Mouse (Mus musculus) CH12.LX (cell line): Measurements from ENCODE around the gene Chit1. TPM values are rescaled to one million over a fixed set of nuclear protein-coding genes. Genes with fewer than 3 reads are reported as not detected.

Experiments used
- DNase-seq: peaks from one replicate; pipeline ENCODE4 v3.0.0-alpha.2; 2013; ENCODE audit errors: extremely low read depth
- H3K27ac ChIP-seq: 2 replicates; pipeline ENCODE4 v1.5.1; 2012; ENCODE audit warnings: low read depth, mild to moderate bottlenecking, control low read depth, moderate library complexity; ENCODE audit not compliant: insufficient read depth
- H3K27me3 ChIP-seq: replicated peaks from 2 replicates; pipeline ENCODE3; 2012; ENCODE audit warnings: inconsistent platforms
- H3K36me3 ChIP-seq, 2 experiments: replicated peaks in 1 of 2; 2 replicates each; pipeline versions ENCODE3 to v1.6.1; 2012; ENCODE audit warnings: inconsistent platforms in 1 of 2, low read length in 1 of 2, mild to moderate bottlenecking in 1 of 2, mixed read lengths in 1 of 2, moderate library complexity in 1 of 2; ENCODE audit not compliant: control insufficient read depth in 1 of 2, insufficient read depth in 1 of 2
- H3K4me1 ChIP-seq, 2 experiments: 2 replicates each; pipeline ENCODE4 v1.6.1; 2012; ENCODE audit warnings: inconsistent platforms in 1 of 2, moderate library complexity in 1 of 2; ENCODE audit not compliant: insufficient read depth in 2 of 2, control insufficient read depth in 1 of 2
- H3K4me2 ChIP-seq: 2 replicates; pipeline ENCODE4 v1.6.1; 2012; ENCODE audit warnings: low read depth, mild to moderate bottlenecking, control low read depth; ENCODE audit not compliant: poor library complexity, insufficient read depth, severe bottlenecking
- H3K4me3 ChIP-seq, 3 experiments: fragments of 150-350 bp in 1 of 3; sonication (generic) in 1 of 3; replicated peaks in 1 of 3; 2 replicates each; pipeline versions ENCODE3 to v1.5.1; 2011 to 2012; ENCODE audit warnings: low read depth in 2 of 3, low read length in 2 of 3, mild to moderate bottlenecking in 2 of 3, moderate library complexity in 2 of 3, control low read depth in 1 of 3, improper control_type of control experiment in 1 of 3, inconsistent platforms in 1 of 3, mixed read lengths in 1 of 3; ENCODE audit not compliant: poor library complexity in 1 of 3
- H3K79me2 ChIP-seq: replicated peaks from 2 replicates; pipeline ENCODE4 v1.6.1; 2012; ENCODE audit warnings: mild to moderate bottlenecking, moderate library complexity; ENCODE audit not compliant: control insufficient read depth, poor library complexity, insufficient read depth, severe bottlenecking; ENCODE audit errors: extremely low read depth
- H3K9ac ChIP-seq: 2 replicates; pipeline ENCODE4 v1.6.1; 2012; ENCODE audit warnings: low read depth, mild to moderate bottlenecking, control low read depth, moderate library complexity; ENCODE audit not compliant: insufficient read depth
- H3K9me3 ChIP-seq: replicated peaks from 2 replicates; pipeline ENCODE3; 2012; ENCODE audit warnings: low read length, inconsistent platforms, mixed read lengths
- BHLHE40 ChIP-seq: IDR thresholded peaks from 2 replicates; pipeline ENCODE4 v1.6.1; 2011; ENCODE audit warnings: mild to moderate bottlenecking, low read depth, low read length, improper control_type of control experiment
- CHD1 ChIP-seq: IDR thresholded peaks from 2 replicates; pipeline ENCODE4 v1.6.1; 2012; ENCODE audit warnings: low read depth, low read length, improper control_type of control experiment, inconsistent platforms
- CHD2 ChIP-seq: IDR thresholded peaks from 2 replicates; pipeline ENCODE4 v1.6.1; 2011; ENCODE audit warnings: low read length, improper control_type of control experiment
- CTCF ChIP-seq, 2 experiments: IDR thresholded peaks in 1 of 2; conservative IDR thresholded peaks in 1 of 2; 2 replicates each; pipeline ENCODE4 v1.5.1; 2011 to 2012; ENCODE audit warnings: low read depth in 2 of 2, low read length in 2 of 2, improper control_type of control experiment in 1 of 2, inconsistent platforms in 1 of 2, mild to moderate bottlenecking in 1 of 2, moderate library complexity in 1 of 2
- ELF1 ChIP-seq: IDR thresholded peaks from 2 replicates; pipeline ENCODE4 v1.6.1; 2014; ENCODE audit warnings: low read depth, mild to moderate bottlenecking, inconsistent platforms, low read length, improper control_type of control experiment
- EP300 ChIP-seq: IDR thresholded peaks from 2 replicates; pipeline ENCODE4 v1.6.1; 2011; ENCODE audit warnings: low read length, improper control_type of control experiment
- ETS1 ChIP-seq: conservative IDR thresholded peaks from 2 replicates; pipeline ENCODE4 v1.6.1; 2012; ENCODE audit warnings: low read depth, mild to moderate bottlenecking, inconsistent platforms, low read length, improper control_type of control experiment, moderate library complexity
- GABPA ChIP-seq: IDR thresholded peaks from 2 replicates; pipeline ENCODE4 v1.6.1; 2012; ENCODE audit warnings: low read depth, low read length, improper control_type of control experiment, inconsistent platforms; ENCODE audit not compliant: insufficient replicate concordance
- IRF4 ChIP-seq: IDR thresholded peaks from 2 replicates; pipeline ENCODE4 v1.6.1; 2014; ENCODE audit warnings: low read depth, mild to moderate bottlenecking, inconsistent platforms, low read length, improper control_type of control experiment
- JUN ChIP-seq: IDR thresholded peaks from 2 replicates; pipeline ENCODE4 v1.6.1; 2011; ENCODE audit warnings: low read depth, mild to moderate bottlenecking, low read length, improper control_type of control experiment, moderate library complexity; ENCODE audit not compliant: insufficient read depth
- JUND ChIP-seq: conservative IDR thresholded peaks from 2 replicates; pipeline ENCODE4 v1.6.1; 2011; ENCODE audit warnings: low read depth, low read length, improper control_type of control experiment
- KAT2A ChIP-seq: IDR thresholded peaks from 2 replicates; pipeline ENCODE4 v1.6.1; 2012; ENCODE audit warnings: low read length, improper control_type of control experiment, inconsistent platforms; ENCODE audit not compliant: insufficient replicate concordance
- MAFK ChIP-seq: IDR thresholded peaks from 2 replicates; pipeline ENCODE4 v1.6.1; 2011; ENCODE audit warnings: low read length, improper control_type of control experiment; ENCODE audit not compliant: insufficient replicate concordance
- MAX ChIP-seq: IDR thresholded peaks from 2 replicates; pipeline ENCODE4 v1.6.1; 2011; ENCODE audit warnings: low read length, improper control_type of control experiment
- MAZ ChIP-seq: IDR thresholded peaks from 2 replicates; pipeline ENCODE4 v1.6.1; 2012; ENCODE audit warnings: low read depth, mild to moderate bottlenecking, inconsistent platforms, low read length, improper control_type of control experiment, moderate library complexity
- MXI1 ChIP-seq: IDR thresholded peaks from 2 replicates; pipeline ENCODE4 v1.6.1; 2011; ENCODE audit warnings: mild to moderate bottlenecking, low read depth, low read length, improper control_type of control experiment
- MYC ChIP-seq: IDR thresholded peaks from 2 replicates; pipeline ENCODE4 v1.6.1; 2011; ENCODE audit warnings: low read depth, mild to moderate bottlenecking, improper control_type of control experiment, low read length
- NRF1 ChIP-seq: IDR thresholded peaks from 2 replicates; pipeline ENCODE4 v1.6.1; 2014; ENCODE audit warnings: low read depth, mild to moderate bottlenecking, inconsistent platforms, low read length, improper control_type of control experiment, moderate library complexity
- PAX5 ChIP-seq: IDR thresholded peaks from 2 replicates; pipeline ENCODE4 v1.6.1; 2012; ENCODE audit warnings: low read length, inconsistent platforms, mixed read lengths
- POLR2A ChIP-seq: IDR thresholded peaks from 2 replicates; pipeline ENCODE4 v1.6.1; 2011; ENCODE audit warnings: low read depth, mild to moderate bottlenecking, improper control_type of control experiment, low read length
- POLR2AphosphoS2 ChIP-seq: IDR thresholded peaks from 2 replicates; pipeline ENCODE4 v1.6.1; 2011; ENCODE audit warnings: low read depth, low read length, improper control_type of control experiment
- RAD21 ChIP-seq: IDR thresholded peaks from 2 replicates; pipeline ENCODE4 v1.6.1; 2011; ENCODE audit warnings: low read depth, mild to moderate bottlenecking, low read length, improper control_type of control experiment, moderate library complexity
- RCOR1 ChIP-seq: conservative IDR thresholded peaks from 2 replicates; pipeline ENCODE4 v1.6.1; 2012; ENCODE audit warnings: low read depth, mild to moderate bottlenecking, inconsistent platforms, low read length, improper control_type of control experiment
- SIN3A ChIP-seq: IDR thresholded peaks from 2 replicates; pipeline ENCODE4 v1.6.1; 2012; ENCODE audit warnings: low read length, improper control_type of control experiment, inconsistent platforms
- SMC3 ChIP-seq: IDR thresholded peaks from 2 replicates; pipeline ENCODE4 v1.6.1; 2011; ENCODE audit warnings: low read depth, low read length, improper control_type of control experiment
- UBTF ChIP-seq: IDR thresholded peaks from 2 replicates; pipeline ENCODE4 v1.6.1; 2012; ENCODE audit warnings: low read depth, mild to moderate bottlenecking, inconsistent platforms, low read length, improper control_type of control experiment, moderate library complexity
- USF1 ChIP-seq: IDR thresholded peaks from 2 replicates; pipeline ENCODE4 v1.6.1; 2014; ENCODE audit warnings: low read depth, mild to moderate bottlenecking, inconsistent platforms, low read length, improper control_type of control experiment
- USF2 ChIP-seq: conservative IDR thresholded peaks from 2 replicates; pipeline ENCODE4 v1.6.1; 2011; ENCODE audit warnings: low read depth, low read length, improper control_type of control experiment
- ZMIZ1 ChIP-seq: IDR thresholded peaks from 2 replicates; pipeline ENCODE4 v1.6.1; 2012; ENCODE audit warnings: low read depth, mild to moderate bottlenecking, inconsistent platforms, low read length, improper control_type of control experiment
- ZNF384 ChIP-seq: IDR thresholded peaks from 2 replicates; pipeline ENCODE4 v1.6.1; 2012; ENCODE audit warnings: low read depth, low read length, improper control_type of control experiment, inconsistent platforms
- dilution Hi-C: fragments of 300-500 bp; cut with MboI; formaldehyde crosslinking; loops from 2 replicates; pipeline ENCODE4 v1.14.3; 2020; ENCODE audit warnings: low sequenced_read_pairs; ENCODE audit not compliant: extremely low pct_unique_long_range_greater_than_20kb, extremely low pct_ligation_motif_present
- in situ Hi-C: fragments of 300-500 bp; cut with MboI; formaldehyde crosslinking; loops from 3 replicates; pipeline ENCODE4 v1.14.3; 2019; ENCODE audit warnings: low sequenced_read_pairs, low pct_ligation_motif_present, low pct_unique_long_range_greater_than_20kb, mixed read lengths
- polyA plus RNA-seq: library from polyadenylated mRNA; unstranded; fragments of >175 nt; gene quantifications from 2 replicates; pipeline ENCODE4 v1.2.1, GENCODE M21; 2012; ENCODE audit warnings: low read depth; ENCODE audit not compliant: insufficient read length
- total RNA-seq, 2 experiments: library from RNA; depleted of rRNA; stranded (reverse); fragments of 300-350 nt in 1 of 2; fragments of >200 nt in 1 of 2; gene quantifications; 2 replicates each; pipeline ENCODE4 v1.2.3; 2012 to 2014

Gene Chit1
- 0.25 and 0.71 TPM in 2 replicates for total RNA-seq (2012; rRNA removed)
- total RNA-seq (2014; rRNA removed): 0.28 and 0.47 TPM in 2 replicates
- polyA plus RNA-seq: 0.18 and 0.36 TPM in 2 replicates

DNA sequence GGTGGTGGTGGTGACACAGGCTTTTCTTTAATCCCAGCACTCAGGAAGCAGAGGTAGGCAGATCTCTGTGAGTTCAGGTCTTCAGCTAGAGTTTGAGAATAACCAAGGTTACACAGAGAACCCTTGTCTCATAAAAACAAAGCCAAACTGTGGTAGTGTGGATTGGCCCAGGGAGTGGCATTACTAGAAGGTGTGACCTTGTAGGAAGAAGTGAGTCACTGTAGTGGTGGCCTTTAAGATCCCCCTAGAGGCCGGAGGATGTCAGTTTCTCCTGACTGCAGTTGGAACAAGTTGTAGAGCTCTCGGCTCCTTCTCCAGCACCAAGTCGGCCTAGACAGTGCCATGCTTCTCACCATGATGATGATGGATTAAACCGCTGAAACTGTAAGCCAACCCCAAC lies at the start of gene Chit1:
Chit1 (plus strand) TSS at position 264 of the 400 bp plus-strand sequence.
- dilution Hi-C loops: no loop called here
- TF ChIP-seq POLR2A (no peak), ELF1 (no peak), USF2 (no peak), RAD21 (peak; percentile 41), USF1 (no peak), GABPA (no peak), ZNF384 (0 out of 2 replicates have a peak, but pooled peaks have one; percentile 1), KAT2A (no peak), POLR2AphosphoS2 (no peak), BHLHE40 (peak; percentile 32; the same call in 1 of the 2 replicates), CHD2 (no peak), IRF4 (peak; percentile 45; the same call in 1 of the 2 replicates), CTCF (conservative IDR thresholded peaks at IDR 0.05 in 1 of 2, IDR thresholded peaks at IDR 0.05 in 1 of 2; ENCODE audit: low read depth in 2 of 2, low read length in 2 of 2) (peak; percentile 34 to 76), SMC3 (peak; percentile 60), ETS1 (peak; percentile 35), RCOR1 (no peak), MAZ (no peak), ZMIZ1 (no peak), MAX (no peak; the same call in 1 of the 2 replicates), UBTF (no peak), EP300 (peak; percentile 62; the same call in 1 of the 2 replicates), MAFK (no peak), MYC (peak; percentile 55; the same call in 1 of the 2 replicates), CHD1 (no peak), SIN3A (no peak), PAX5 (no peak), JUND (peak; percentile 99), JUN (peak; percentile 96), NRF1 (no peak), MXI1 (no peak)
- Histone ChIP-seq H3K9ac (no peak within 1 kb of the TSS), H3K4me2 (no peak within 1 kb of the TSS), H3K4me1 (peaks cover 10 to 18% of the 10 kb centered on the region in 2 experiments), H3K4me3 (no peak within 1 kb of the TSS), H3K79me2 (no peaks in the 10 kb centered on the region), H3K27me3 (peaks cover 22% of the 10 kb centered on the region), H3K9me3 (no peaks in the 10 kb centered on the region), H3K36me3 (no peaks in the 10 kb centered on the region), H3K27ac (no peak within 1 kb of the TSS)
- DNase-seq: peak; percentile 84
- in situ Hi-C loops: no loop called here
